Mouse (Mus musculus) ES-Bruce4 (cell line): ENCODE results near the gene Scel. TPM values are rescaled to one million over a fixed set of nuclear protein-coding genes. Genes with fewer than 3 reads are reported as not detected.
A peak's percentile ranks its signal among the peaks of the same experiment; 100 is the strongest.

Experiments used
- H3K27ac ChIP-seq: 2 replicates; pipeline ENCODE4 v1.5.1; 2012; ENCODE audit warnings: low read length, inconsistent platforms; ENCODE audit not compliant: insufficient read depth
- H3K27me3 ChIP-seq: 2 replicates; pipeline ENCODE4 v1.6.1; 2012; ENCODE audit warnings: mild to moderate bottlenecking, low read length, inconsistent platforms; ENCODE audit not compliant: control insufficient read depth, poor library complexity, insufficient read depth, severe bottlenecking
- H3K36me3 ChIP-seq: 2 replicates; pipeline ENCODE4 v1.6.1; 2012; ENCODE audit warnings: inconsistent platforms, mild to moderate bottlenecking, low read length, moderate library complexity; ENCODE audit not compliant: control insufficient read depth, poor library complexity, insufficient read depth, severe bottlenecking
- H3K4me1 ChIP-seq: one replicate; pipeline ENCODE4 v1.8.1; 2011; ENCODE audit warnings: low read length; ENCODE audit not compliant: control insufficient read depth, insufficient read depth
- H3K4me3 ChIP-seq: 2 replicates; pipeline ENCODE4 v1.5.1; 2011; ENCODE audit warnings: low read depth, mild to moderate bottlenecking, low read length
- H3K9ac ChIP-seq: 2 replicates; pipeline ENCODE4 v1.6.1; 2012; ENCODE audit warnings: low read depth, mild to moderate bottlenecking, inconsistent platforms; ENCODE audit not compliant: poor library complexity, severe bottlenecking
- H3K9me3 ChIP-seq: replicated peaks from 2 replicates; pipeline ENCODE4 v1.6.1; 2012; ENCODE audit warnings: mild to moderate bottlenecking, low read length, inconsistent platforms; ENCODE audit not compliant: control insufficient read depth, poor library complexity, insufficient read depth, severe bottlenecking
- CTCF ChIP-seq: IDR thresholded peaks from one replicate; pipeline ENCODE4 v1.8.1; 2011; ENCODE audit warnings: low read depth, low read length
- EP300 ChIP-seq: IDR thresholded peaks from 2 replicates; pipeline ENCODE4 v1.6.1; 2011; ENCODE audit warnings: low read depth, low read length; ENCODE audit not compliant: insufficient read depth
- POLR2A ChIP-seq: IDR thresholded peaks from one replicate; pipeline ENCODE4 v1.8.1; 2011; ENCODE audit warnings: low read length; ENCODE audit not compliant: insufficient read depth
- polyA plus RNA-seq: library from polyadenylated mRNA; stranded (reverse); fragments of >200 nt; gene quantifications from 2 replicates; pipeline ENCODE4 v1.2.4, GENCODE M21; 2011; ENCODE audit warnings: low read depth; ENCODE audit not compliant: missing spikeins, insufficient read depth, insufficient read length

The Scel gene
- polyA plus RNA-seq, 1 experiment = 10.3 TPM

- Histone ChIP-seq H3K4me1 (peaks cover 2% of the 10 kb centered on the region), H3K36me3 (no peaks in the 10 kb centered on the region), H3K27me3 (no peaks in the 10 kb centered on the region), H3K4me3 (no peak overlapping the region), H3K27ac (no peak overlapping the region), H3K9me3 (no peaks in the 10 kb centered on the region), H3K9ac (no peak overlapping the region)
- no peak for TF ChIP-seq EP300
- peak; percentile 69 for TF ChIP-seq CTCF
Observed at GRCm38 (mm10) chr14:103550480-103550879, 37.3 kb downstream of the Scel start.

- Histone ChIP-seq H3K4me3 (no peak overlapping the region), H3K27ac (no peak overlapping the region), H3K27me3 (no peaks in the 10 kb centered on the region), H3K36me3 (no peaks in the 10 kb centered on the region), H3K9me3 (no peaks in the 10 kb centered on the region), H3K4me1 (peaks cover 2% of the 10 kb centered on the region), H3K9ac (no peak overlapping the region)
- TF ChIP-seq POLR2A (no peak), EP300 (no peak), CTCF (no peak)
Observed at GRCm38 (mm10) chr14:103550921-103551320, 37.8 kb downstream of the Scel start.

- Histone ChIP-seq H3K27me3 (no peaks in the 10 kb centered on the region), H3K4me3 (no peak overlapping the region), H3K4me1 (peaks cover 2% of the 10 kb centered on the region), H3K9me3 (no peaks in the 10 kb centered on the region), H3K36me3 (no peaks in the 10 kb centered on the region), H3K9ac (no peak overlapping the region), H3K27ac (no peak overlapping the region)
- TF ChIP-seq CTCF (no peak), EP300 (no peak), POLR2A (no peak)
Observed at GRCm38 (mm10) chr14:103551921-103552320, 38.8 kb downstream of the Scel start.

GRCm38 (mm10) chr14:103552379-103552778 is 39.2 kb downstream of the Scel start:
- TF ChIP-seq POLR2A (no peak), CTCF (no peak), EP300 (no peak)
- H3K4me1 ChIP-seq = peaks cover 2% of the 10 kb centered on the region
- H3K27me3 ChIP-seq = no peaks in the 10 kb centered on the region
- no peak overlapping the region for H3K9ac ChIP-seq
- no peaks in the 10 kb centered on the region for H3K9me3 ChIP-seq
- no peak overlapping the region for H3K4me3 ChIP-seq
- H3K36me3 ChIP-seq = no peaks in the 10 kb centered on the region
- no peak overlapping the region for H3K27ac ChIP-seq

- TF ChIP-seq CTCF (no peak), EP300 (no peak), POLR2A (no peak)
- no peaks in the 10 kb centered on the region for H3K27me3 ChIP-seq
- no peak overlapping the region for H3K27ac ChIP-seq
- no peaks in the 10 kb centered on the region for H3K36me3 ChIP-seq
- H3K9ac ChIP-seq = no peak overlapping the region
- H3K9me3 ChIP-seq = no peaks in the 10 kb centered on the region
- H3K4me1 ChIP-seq = peaks cover 2% of the 10 kb centered on the region
- H3K4me3 ChIP-seq = no peak overlapping the region
Observed at GRCm38 (mm10) chr14:103556609-103557008, 43.5 kb downstream of the Scel start.

GRCm38 (mm10) chr14:103561383-103562096 is 48.4 kb downstream of the Scel start:
- H3K4me3 ChIP-seq = no peak overlapping the region
- no peaks in the 10 kb centered on the region for H3K36me3 ChIP-seq
- H3K27me3 ChIP-seq = no peaks in the 10 kb centered on the region
- H3K4me1 ChIP-seq = no peaks in the 10 kb centered on the region
- no peak for TF ChIP-seq EP300
- no peak for TF ChIP-seq POLR2A
- no peak for TF ChIP-seq CTCF
- H3K9me3 ChIP-seq = no peaks in the 10 kb centered on the region
- no peak overlapping the region for H3K9ac ChIP-seq
- no peak overlapping the region for H3K27ac ChIP-seq
